Mouse (Mus musculus) layer of hippocampus, adult 2 months (tissue): ENCODE measurements at regions not wholly inside any gene's neighbourhood (a gene's known extent, or its start where the extent isn't known, plus 50 kb on each side); places are given as distances from the start of the nearest gene placed in this dataset.
"Not testable (repeated sequence)": the region's sequence is repeated elsewhere in the genome, so short reads cannot be mapped to it uniquely, and the experiment has no call there.

Source experiments
- DNase-seq, 2 experiments: peaks; one replicate each; pipeline ENCODE4 v3.0.0; 2022; ENCODE audit warnings: low spot score in 2 of 2
- H3K27ac ChIP-seq: fragments of 200-600 bp; 2 replicates; pipeline ENCODE4 v1.8.1; 2022
- H3K4me3 ChIP-seq: fragments of 200-600 bp; 2 replicates; pipeline ENCODE4 v1.8.1; 2022; ENCODE audit warnings: mild to moderate bottlenecking
- CTCF ChIP-seq: fragments of 200-600 bp; conservative IDR thresholded peaks from 2 replicates; pipeline ENCODE4 v1.8.1; 2022; ENCODE audit warnings: antibody characterized with exemption, mild to moderate bottlenecking, moderate library complexity

GRCm38 (mm10) chr9:78847890-78848563 lies 232.7 kb downstream of the Cd109 start:
- no peak for DNase-seq
- H3K4me3 ChIP-seq, result no peak overlapping the region
- no peak for TF ChIP-seq CTCF
- no peak overlapping the region for H3K27ac ChIP-seq

DNA sequence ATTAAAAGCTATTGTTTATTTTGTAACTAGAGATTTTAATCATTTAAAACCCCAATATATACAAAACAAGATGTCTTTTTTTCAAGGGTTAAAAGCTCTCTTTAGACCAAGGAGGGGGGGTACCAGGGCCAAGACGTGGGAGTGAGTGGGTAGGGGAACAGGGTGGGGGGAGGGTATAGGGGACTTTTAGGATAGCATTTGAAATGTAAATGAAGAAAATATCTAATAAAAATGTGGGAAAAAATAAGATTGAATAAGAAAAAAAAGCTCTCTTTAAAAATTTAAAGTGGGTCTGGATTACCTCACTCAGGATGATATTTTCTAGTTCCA lies 233.2 kb downstream of the Cd109 start:
- H3K4me3 ChIP-seq, DNase-seq, H3K27ac ChIP-seq: not testable (repeated sequence)

DNA sequence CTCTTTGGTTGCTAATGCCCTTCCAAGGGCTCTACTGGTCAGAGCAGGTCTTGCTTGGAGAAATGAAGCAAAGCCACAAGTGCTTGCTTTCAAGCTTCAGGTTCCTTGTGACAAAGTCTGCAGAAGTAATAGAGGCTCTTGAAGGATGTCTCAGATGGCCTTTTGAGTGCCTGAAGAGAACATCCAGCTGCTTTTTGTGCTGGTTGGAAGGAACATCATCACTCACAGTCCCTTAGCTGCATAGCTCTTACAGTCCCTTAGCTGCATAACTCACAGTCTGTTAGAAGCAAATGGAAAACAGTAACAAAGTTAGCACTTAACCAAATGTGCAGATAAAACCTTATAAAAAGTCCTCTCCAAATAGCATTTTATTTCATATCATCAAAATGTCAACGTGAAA lies 241.6 kb downstream of the Cd109 start:
- Histone ChIP-seq H3K27ac (no peak overlapping the region), H3K4me3 (no peak overlapping the region)
- no peak for TF ChIP-seq CTCF
- DNase-seq, result no peak

- TF ChIP-seq CTCF, result no peak
Measured at GRCm38 (mm10) chr9:78859956-78860355, 244.6 kb downstream of the Cd109 start.

GRCm38 (mm10) chr9:78872561-78872960 lies 257.2 kb downstream of the Cd109 start:
- DNase-seq, result no peak
- TF ChIP-seq CTCF, result no peak
- H3K4me3 ChIP-seq, result no peak overlapping the region
- H3K27ac ChIP-seq, result no peak overlapping the region

More at GRCm38 (mm10) chr9:78859956-78860355, 244.6 kb downstream of the Cd109 start:
- no peak for DNase-seq
- no peak overlapping the region for H3K27ac ChIP-seq
- H3K4me3 ChIP-seq, result no peak overlapping the region

DNA sequence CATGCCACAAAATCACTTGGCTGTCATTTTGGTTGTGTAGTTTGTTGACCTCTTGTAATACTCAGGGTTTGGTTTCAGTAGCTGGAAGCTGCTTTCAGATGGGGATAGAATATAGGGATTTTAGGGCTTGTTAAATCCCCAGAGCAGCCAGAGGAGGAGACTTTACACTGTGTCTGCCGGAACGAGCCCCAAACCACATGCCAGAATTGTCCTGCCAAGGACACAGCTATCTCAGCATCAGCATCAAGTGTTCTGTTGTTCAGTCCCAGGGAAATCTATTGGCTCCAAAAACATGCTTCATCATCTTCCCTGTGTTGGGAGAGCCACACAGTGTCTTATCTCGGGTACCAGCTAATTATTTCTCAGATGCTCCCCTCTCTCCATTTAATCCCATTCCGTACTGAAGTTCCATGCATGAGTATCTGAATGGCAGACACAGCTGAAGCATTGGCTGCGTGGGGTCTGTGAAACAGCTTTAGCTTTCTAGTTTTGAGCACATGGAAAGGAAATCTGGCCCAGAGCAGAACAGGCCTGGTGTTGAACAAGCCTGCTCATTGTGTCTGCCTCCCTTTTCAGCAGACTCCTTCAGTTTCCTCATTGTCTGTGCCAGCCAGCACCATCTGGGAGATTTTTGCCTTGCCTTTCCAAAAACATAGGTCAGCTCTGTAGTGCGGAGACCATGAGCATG lies 264.8 kb downstream of the Cd109 start:
- peak; percentile 66 to 78 for DNase-seq
- H3K27ac ChIP-seq, result no peak overlapping the region
- 0 out of 2 replicates have a peak, but pooled peaks have one; percentile 6 for TF ChIP-seq CTCF

GRCm38 (mm10) chr9:78880643-78881306 lies 265.4 kb downstream of the Cd109 start:
- no peak for DNase-seq
- no peak overlapping the region for H3K27ac ChIP-seq
- TF ChIP-seq CTCF, result no peak
- no peak overlapping the region for H3K4me3 ChIP-seq

More for the DNA sequence above, 264.8 kb downstream of the Cd109 start:
- no peak overlapping the region for H3K4me3 ChIP-seq

GRCm38 (mm10) chr9:78881307-78881790 lies 266.0 kb downstream of the Cd109 start:
- TF ChIP-seq CTCF, result no peak
- Histone ChIP-seq H3K4me3 (no peak overlapping the region), H3K27ac (no peak overlapping the region)
- DNase-seq, result no peak

DNA sequence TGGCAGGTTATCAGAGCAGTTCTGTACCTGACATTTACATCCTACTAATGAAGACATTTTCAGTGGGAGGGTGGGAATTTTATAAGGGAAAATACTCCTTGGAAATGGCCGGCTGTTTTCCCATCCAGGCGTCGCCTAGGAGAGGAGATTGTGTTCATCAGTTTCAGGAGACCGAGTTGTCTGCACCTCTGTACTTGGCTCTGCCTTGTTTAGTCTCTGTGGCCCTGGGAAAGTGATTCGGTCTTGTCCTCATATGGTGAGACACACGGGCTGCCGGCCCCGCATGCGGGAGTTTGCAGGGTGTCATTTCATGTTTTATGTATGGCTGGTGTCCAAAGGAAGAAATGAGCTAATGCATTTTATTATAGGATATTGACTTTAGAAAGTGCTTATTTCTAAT lies 287.9 kb downstream of the Cd109 start:
- DNase-seq, result no peak
- H3K4me3 ChIP-seq, result no peak overlapping the region
- no peak for TF ChIP-seq CTCF

DNA sequence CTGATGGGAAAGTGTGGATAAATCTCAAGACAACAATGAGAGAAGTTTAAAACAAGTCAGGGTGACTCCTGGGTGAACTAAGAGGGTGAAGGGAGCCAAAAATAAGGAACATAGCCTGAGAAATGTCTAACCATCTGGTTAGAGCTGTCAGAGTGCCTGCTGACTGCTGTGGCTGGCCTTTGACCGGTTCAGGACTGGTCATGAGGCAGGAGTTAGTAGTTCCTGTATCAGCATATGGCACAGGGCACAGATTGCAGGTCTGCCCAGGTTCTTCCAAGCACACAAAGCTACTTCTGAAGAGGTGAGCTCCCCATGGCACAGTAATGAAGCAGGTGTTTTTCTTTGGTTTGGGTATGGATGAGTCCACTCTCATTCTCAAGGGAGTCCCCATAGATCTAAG lies 302.0 kb downstream of the Cd109 start:
- no peak for DNase-seq

More for the DNA sequence above, 287.9 kb downstream of the Cd109 start:
- H3K27ac ChIP-seq, result no peak overlapping the region

GRCm38 (mm10) chr9:78925977-78926593 lies 310.7 kb downstream of the Cd109 start:
- Histone ChIP-seq H3K27ac (no peak overlapping the region), H3K4me3 (no peak overlapping the region)
- no peak for TF ChIP-seq CTCF
- DNase-seq, result no peak

More for the DNA sequence above, 302.0 kb downstream of the Cd109 start:
- TF ChIP-seq CTCF, result no peak
- H3K27ac ChIP-seq, result no peak overlapping the region
- no peak overlapping the region for H3K4me3 ChIP-seq

GRCm38 (mm10) chr9:78941648-78942047 lies 326.3 kb downstream of the Cd109 start:
- DNase-seq, result no peak
- no peak for TF ChIP-seq CTCF
- Histone ChIP-seq H3K4me3 (no peak overlapping the region), H3K27ac (no peak overlapping the region)

DNA sequence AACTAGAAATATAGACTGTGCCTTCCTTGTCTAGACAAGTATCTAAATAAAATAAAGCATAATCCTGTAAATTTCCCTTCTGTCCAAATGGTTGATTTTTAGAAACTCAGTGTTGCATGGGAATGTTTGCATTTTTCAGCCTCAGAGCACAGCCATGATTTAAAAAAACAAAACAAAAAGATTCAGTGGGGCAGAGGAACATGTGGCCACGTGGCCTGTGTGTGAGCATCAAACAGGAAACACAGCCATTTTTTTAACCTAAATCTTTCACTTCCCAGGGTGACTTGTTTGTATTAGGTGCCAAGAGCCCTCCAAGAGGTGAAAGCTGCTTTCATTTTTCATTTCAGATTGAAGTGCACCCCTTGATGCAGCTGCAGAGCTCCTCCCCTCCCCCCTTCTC lies 349.5 kb downstream of the Cd109 start:
- H3K4me3 ChIP-seq, result no peak overlapping the region
- no peak overlapping the region for H3K27ac ChIP-seq
- no peak for TF ChIP-seq CTCF
- no peak for DNase-seq
